Mouse (Mus musculus): Measurements from ENCODE around the gene Cckbr.

- TF ChIP-seq CTCF (conservative IDR thresholded peaks at IDR 0.05; ENCODE audit: low read length) (no peak), POU5F1 (IDR thresholded peaks at IDR 0.05; ENCODE audit: borderline replicate concordance, low read length) (no peak), NANOG (IDR thresholded peaks at IDR 0.05; ENCODE audit: borderline replicate concordance, low read length) (no peak)
These were observed 49.3 kb downstream of the Cckbr start for GRCm38 (mm10) chr7:105474771-105475315.

Measured in E14TG2a.4 (cell line).